Mouse (Mus musculus) left cerebral cortex, adult 18-20 months (tissue): ENCODE data around the gene Mob4. TPM values are rescaled to one million over a fixed set of nuclear protein-coding genes. Genes with fewer than 3 reads are reported as not detected.

Experiments
- DNase-seq, 2 experiments: peaks; one replicate each; pipeline ENCODE4 v3.0.0; 2021 to 2022; ENCODE audit warnings: low spot score in 2 of 2, mixed read lengths in 1 of 2
- total RNA-seq, 2 experiments: library from RNA; stranded (reverse); gene quantifications; 2 replicates each; pipeline ENCODE4 v1.2.3; 2021

The Mob4 gene
- total RNA-seq, 2 experiments from 2014 or later, result 55.3 to 59.4 TPM

DNA sequence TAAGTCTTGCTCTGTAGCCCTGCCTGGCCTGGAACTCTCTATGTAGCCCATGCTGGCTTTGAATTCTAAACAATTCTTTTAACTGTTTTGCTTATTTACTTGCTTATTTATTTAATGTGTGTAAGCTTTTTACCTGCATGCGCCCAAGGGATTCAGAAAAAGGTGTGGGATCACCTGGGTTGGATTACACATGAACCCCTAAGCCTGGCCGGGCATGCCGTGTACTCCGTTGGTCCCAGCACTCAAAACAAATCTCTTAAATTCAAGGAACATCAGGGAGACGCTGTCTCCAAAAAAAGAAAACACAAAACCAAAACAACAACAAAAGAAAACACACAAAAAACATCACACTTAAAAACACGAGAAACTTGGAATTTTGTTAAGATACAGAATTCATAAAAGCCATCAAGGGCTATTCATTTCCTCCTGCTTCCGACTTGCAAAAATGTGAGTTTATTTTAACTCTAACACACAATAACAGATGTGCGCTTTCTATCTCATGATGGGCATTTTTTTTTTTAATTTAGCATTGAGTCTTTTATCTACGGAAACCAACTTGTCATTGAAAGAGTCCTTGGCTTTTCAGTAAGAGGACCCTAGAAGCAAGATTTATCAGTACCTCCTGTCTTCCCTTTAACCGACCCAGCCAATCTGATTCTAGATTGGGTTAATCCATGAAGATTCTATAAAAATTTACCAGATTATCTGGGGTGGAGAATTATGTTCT lies 678 bp upstream of the Mob4 start:
- DNase-seq, result no peak

- DNase-seq, result peak in 1 of 2 experiments; percentile 25
Measured at GRCm38 (mm10) chr1:55131424-55132014, 488 bp downstream of the Mob4 start.

DNA sequence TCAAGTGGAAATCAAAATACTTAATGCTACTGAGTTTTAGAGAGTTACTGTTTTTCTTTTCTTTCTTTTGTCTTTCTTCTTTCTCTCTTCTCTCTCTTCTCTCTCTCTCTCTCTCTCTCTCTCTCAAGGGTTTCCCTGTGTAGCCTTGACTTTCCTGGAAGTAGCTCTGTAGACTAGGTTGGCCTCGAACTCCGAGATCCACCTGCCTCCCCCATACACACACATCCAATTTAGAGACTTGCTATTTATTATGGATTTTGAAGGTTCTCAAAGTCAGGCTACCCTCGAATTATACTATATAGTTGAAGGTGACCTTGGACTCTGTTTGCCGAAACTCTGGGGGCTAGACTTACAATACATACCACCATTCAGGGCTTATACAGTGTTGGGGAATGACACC lies 1.3 kb downstream of the Mob4 start:
- no peak for DNase-seq

- no peak for DNase-seq
Measured at GRCm38 (mm10) chr1:55133173-55133572, 2.1 kb downstream of the Mob4 start.

DNA sequence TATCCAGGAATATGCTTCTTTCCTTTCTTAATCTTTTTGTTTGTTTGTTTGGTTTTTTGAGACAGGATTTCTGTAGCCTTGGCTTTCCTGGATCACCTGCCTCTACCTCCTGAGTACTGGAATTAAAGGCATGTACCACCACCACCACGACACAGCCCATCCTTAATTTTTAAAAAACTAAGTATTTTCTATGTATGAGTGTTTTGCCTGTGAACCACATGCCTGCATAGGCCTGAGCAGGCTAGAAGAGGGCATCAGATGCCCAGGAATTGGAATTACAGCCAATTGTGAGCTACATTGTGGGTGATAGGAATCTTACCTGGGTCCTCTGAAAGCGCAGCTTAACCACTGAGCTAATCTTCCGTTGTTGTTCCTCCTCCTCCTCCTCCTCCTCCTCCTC lies 3.3 kb downstream of the Mob4 start:
- no peak for DNase-seq

- DNase-seq, result no peak
Measured at GRCm38 (mm10) chr1:55135846-55136245, 4.8 kb downstream of the Mob4 start.

DNA sequence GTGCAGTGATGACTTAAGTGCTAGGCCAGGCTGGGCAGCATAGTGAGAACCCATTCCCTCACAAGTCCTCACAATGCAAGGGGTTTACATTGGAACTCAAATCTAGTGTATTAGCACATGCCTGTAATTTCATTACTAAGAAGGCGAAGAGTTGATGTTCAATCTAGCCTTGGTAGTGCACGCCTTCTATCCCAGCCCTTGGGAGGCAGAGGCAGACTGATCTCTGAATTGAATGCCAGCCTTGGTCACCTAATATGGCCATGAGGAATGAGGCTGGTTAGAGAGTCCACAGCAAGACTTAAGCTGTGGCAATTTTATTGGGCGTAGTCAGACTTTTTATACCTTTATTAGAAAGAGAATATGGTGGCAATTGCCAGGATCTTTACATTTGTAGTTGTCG lies 13.3 kb downstream of the Mob4 start:
- DNase-seq, result no peak

GRCm38 (mm10) chr1:55145556-55145955 lies 14.5 kb downstream of the Mob4 start:
- DNase-seq, result no peak

DNA sequence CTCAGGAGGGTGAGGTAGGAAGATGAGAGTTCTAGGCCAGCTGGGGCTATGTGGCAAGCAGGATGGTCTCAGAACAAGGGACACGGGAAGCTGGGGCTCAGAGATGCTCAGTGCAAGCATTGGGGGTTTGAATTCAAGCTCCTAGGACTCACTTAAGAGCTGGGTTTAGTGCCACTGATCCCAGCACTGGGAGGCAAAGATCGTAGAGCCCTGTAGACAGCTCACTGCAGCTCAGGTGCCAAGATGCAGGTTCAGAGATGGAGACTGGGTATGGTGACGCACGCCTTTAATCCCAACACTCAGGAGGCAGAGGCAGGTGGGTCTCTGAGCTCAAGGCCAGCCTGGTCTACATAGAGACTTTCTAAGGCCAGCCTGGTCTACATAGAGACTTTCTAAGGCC lies 26.3 kb downstream of the Mob4 start:
- no peak for DNase-seq

GRCm38 (mm10) chr1:55158211-55158610 lies 27.2 kb downstream of the Mob4 start:
- peak in 1 of 2 experiments; percentile 31 for DNase-seq

GRCm38 (mm10) chr1:55158821-55159220 lies 27.8 kb downstream of the Mob4 start:
- DNase-seq, result peak in 1 of 2 experiments; percentile 22

DNA sequence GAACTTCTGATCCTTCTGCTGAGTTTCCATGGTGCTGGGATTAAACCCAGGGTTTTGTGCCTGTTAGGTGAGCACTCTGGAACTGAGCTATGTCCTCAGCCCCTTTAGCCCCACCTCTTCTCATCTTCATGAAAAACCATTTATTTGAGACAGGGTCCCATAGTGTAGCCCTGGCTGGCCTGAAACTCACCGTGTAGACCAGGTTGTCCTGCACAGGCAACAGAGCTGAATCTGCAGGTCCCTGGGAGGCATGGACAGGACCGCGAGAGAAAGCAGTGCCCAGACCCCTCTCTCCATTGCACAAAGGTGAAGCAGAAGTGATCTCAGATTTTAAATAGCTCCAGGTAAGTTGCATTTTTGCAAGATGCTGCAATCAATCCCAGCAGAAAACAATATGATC lies 29.2 kb downstream of the Mob4 start:
- no peak for DNase-seq

- DNase-seq, result peak; percentile 68 to 74
Measured at GRCm38 (mm10) chr1:55160831-55161638, 30.0 kb downstream of the Mob4 start.

- peak in 1 of 2 experiments; percentile 16 for DNase-seq
Measured at GRCm38 (mm10) chr1:55161895-55162294, 30.9 kb downstream of the Mob4 start.

DNA sequence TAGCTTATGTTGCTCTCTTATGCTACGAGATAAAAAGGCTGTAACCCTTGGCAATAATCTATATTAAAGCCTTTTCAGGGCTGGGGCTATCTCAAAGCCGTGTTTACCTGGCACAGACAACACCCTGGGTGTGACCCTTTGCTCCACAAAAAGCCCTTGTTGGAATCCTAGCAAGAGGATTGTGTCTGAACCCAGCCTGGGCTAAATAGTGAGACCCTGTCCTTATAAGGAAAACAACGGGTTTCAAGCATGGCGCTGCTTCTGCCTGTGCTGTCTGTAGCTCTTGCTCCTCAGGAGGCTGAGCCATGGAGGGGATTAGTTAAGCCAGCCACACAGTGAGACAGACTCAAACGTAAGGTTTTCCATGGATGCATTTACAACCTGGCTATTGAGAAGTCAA lies 31.8 kb downstream of the Mob4 start:
- DNase-seq, result no peak

DNA sequence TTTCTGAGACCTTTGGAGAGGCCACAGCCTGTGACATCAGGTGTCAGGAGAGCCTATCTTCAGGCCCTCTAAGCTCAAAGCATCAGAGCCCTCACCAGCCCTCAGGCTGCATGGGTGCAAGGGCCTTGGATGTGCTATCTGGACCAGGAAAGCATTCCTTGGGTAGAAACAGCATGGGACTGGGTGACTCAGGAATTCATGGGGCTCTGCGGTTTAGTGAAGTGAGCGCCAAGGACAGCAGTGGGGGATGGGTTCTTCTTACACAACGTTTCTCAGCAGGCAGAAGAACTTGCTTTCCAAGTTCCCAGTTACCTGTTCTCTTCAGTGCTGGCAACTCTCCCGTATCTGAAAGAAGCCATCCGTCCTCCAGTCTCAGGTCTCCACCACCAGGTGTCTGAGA lies 33.0 kb downstream of the Mob4 start:
- no peak for DNase-seq

DNA sequence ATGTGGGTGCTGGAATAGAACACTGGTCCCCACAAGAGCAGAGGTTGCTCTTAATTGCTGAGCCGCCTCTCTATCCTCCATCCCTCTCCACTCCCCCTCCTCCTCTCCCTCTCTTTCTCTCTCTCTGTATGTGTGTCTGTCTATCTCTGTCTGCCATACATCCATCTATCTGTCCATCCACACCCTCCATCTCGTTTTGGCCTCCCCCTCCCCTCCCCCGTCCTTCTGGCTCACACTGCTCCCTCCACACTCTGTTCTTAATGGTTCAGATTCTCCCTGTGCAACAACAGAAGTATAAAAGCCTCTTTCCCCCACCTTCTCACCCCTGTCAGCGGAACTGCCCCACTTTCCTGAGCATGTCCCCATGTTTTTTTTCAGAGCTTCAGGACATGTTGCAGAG lies 36.5 kb downstream of the Mob4 start:
- DNase-seq, result no peak

DNA sequence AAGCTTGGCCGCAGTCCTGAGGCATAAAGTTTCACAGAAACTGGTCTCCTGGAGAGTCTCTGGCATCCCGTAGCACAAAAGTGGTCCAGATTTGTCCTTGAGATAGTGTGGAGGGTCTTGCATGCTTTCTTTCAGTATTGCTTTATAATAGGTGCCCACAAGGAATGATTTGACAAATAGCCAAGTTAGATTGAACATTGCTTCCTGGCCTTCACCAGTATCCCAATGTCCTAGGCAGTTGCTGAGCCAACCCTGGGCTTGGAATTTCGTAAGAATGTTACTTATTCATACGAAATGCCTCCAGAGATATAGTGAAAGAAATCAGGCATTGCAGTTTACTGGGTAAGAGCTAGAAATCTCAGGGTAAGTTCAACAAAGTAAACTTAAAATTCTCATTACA lies 37.6 kb downstream of the Mob4 start:
- DNase-seq, result no peak

DNA sequence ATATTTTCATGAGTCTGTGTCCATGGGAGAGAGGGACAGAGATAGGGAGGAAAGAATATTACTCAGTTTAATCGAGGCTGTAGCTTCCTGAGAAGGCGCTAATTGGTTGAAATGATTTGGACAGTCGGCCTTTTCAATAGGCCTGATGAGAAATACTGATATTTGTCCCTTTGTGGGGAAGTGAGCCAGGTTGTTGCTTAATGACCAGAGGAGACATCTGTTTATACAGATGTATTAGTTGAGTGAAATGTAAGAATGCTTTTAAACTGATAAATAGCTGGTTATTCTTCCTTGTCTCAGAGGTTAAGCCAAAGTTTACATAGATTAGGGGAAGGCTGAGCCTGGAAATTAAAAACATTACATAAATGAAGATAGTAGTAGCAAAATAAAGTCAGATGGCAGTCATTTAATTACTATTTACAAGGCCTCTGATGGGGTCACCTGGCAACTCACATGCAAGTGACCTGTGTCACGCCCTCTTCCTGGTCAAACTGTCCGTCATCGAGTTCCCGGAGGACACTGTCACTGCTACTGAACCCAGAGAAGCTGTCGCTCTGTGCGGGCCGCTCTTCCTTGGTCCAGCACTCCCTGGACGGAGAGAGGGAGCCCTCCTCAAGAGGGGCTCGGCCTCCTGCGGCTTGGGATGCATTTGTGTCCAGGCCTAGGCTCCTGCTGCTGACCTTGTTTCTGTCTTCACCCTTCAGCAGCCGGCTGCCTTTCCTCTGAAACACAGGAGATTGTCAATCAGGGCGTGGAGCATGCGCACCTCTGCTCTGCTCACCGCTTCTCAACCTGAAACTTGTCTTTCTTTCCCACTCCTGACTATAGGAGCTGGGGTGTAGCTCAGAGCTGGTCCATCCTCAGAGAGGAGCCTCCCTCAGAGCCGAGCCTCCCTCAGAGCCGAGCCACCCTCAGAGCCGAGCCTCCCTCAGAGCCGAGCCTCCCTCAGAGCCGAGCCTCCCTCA lies 40.6 kb downstream of the Mob4 start:
- DNase-seq, result no peak

DNA sequence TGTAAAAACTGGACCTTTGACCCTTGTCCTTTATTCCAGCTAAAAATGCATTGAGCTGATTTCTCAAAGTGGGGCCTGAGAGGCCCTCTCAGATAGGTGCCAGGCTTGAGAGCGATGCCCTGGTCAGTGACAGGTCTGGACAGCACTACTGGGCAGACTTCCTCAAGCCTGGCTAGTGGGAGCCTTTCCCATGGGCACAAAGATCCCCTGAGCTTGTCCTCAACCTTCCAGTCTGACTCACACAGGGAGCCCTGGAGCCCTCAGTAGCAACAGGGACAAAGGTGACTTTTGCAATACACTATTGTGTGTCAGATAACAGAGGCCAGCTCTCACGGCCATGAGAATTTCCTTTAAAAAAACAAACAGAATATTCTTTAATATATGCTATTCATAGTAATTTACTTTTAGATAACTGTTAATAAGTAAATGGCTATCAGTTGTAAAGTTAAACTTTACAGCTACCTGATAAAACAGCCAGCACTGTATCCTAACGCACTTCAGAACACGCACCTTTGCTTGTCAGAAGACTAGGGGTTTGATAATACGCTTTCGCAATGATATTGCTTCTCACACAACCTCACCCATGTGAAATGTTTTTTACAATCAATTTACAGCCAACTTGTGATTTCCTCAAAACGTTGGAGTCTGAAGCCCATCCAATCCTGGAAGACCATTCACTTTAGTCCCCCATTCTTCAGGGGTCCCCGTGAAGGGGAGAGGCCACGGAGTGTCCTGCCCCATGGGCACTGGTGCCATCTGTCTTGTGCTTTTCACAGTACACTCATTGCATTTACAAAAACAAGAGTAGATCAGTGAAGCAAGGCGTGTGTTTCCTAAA lies 42.9 kb downstream of the Mob4 start:
- no peak for DNase-seq
